Mouse (Mus musculus): Measurements from ENCODE around the gene Ngp. TPM values are rescaled to one million over a fixed set of nuclear protein-coding genes. Genes with fewer than 3 reads are reported as not detected.
"Not testable (repeated sequence)": the region's sequence is repeated elsewhere in the genome, so short reads cannot be mapped to it uniquely, and the experiment has no call there.

Ngp gene
- polyA plus RNA-seq, 1 experiment from 2014 or later, result 1.2 TPM

- WGBS, result 99% methylated on average over 2 of the region's 2 CpGs
- no peak for ATAC-seq (ENCODE audit: low FRiP score)
These were observed 16.8 kb upstream of the Ngp start for GRCm38 (mm10) chr9:110402731-110403130.

GRCm38 (mm10) chr9:110403240-110403639 is 16.3 kb upstream of the Ngp start:
- H3K27ac ChIP-seq; H3K9ac ChIP-seq; H3K36me3 ChIP-seq (replicated peaks); H3K4me3 ChIP-seq (replicated peaks); H3K27me3 ChIP-seq; ATAC-seq (ENCODE audit: low FRiP score); H3K9me3 ChIP-seq; H3K4me2 ChIP-seq: not testable (repeated sequence)
- H3K4me1 ChIP-seq, result peaks cover 17% of the 10 kb centered on the region
- 82% methylated on average over 4 of the region's 4 CpGs for WGBS

More at GRCm38 (mm10) chr9:110402731-110403130, 16.8 kb upstream of the Ngp start:
- Histone ChIP-seq H3K4me3 (replicated peaks) (no peak overlapping the region), H3K36me3 (replicated peaks) (peaks cover 8% of the 10 kb centered on the region), H3K9ac (no peak overlapping the region), H3K9me3 (no peaks in the 10 kb centered on the region), H3K4me1 (peaks cover 17% of the 10 kb centered on the region), H3K4me2 (no peak overlapping the region), H3K27ac (no peak overlapping the region), H3K27me3 (no peaks in the 10 kb centered on the region)

GRCm38 (mm10) chr9:110407311-110408098 is 12.0 kb upstream of the Ngp start:
- ATAC-seq (ENCODE audit: low FRiP score), result peak; percentile 56
- Histone ChIP-seq H3K4me3 (replicated peaks) (peak overlapping the region; percentile 85), H3K27me3 (0 out of 2 replicates have a peak, but pooled peaks cover 2% of the 10 kb centered on the region), H3K27ac (peak overlapping the region; percentile 80), H3K9me3 (no peaks in the 10 kb centered on the region), H3K4me2 (peak overlapping the region; percentile 75), H3K36me3 (replicated peaks) (no peaks in the 10 kb centered on the region; the same call in 1 of the 2 replicates), H3K4me1 (peaks cover 24% of the 10 kb centered on the region), H3K9ac (peak overlapping the region; percentile 89)
- 2% methylated on average over 41 of the region's 41 CpGs for WGBS

DNA sequence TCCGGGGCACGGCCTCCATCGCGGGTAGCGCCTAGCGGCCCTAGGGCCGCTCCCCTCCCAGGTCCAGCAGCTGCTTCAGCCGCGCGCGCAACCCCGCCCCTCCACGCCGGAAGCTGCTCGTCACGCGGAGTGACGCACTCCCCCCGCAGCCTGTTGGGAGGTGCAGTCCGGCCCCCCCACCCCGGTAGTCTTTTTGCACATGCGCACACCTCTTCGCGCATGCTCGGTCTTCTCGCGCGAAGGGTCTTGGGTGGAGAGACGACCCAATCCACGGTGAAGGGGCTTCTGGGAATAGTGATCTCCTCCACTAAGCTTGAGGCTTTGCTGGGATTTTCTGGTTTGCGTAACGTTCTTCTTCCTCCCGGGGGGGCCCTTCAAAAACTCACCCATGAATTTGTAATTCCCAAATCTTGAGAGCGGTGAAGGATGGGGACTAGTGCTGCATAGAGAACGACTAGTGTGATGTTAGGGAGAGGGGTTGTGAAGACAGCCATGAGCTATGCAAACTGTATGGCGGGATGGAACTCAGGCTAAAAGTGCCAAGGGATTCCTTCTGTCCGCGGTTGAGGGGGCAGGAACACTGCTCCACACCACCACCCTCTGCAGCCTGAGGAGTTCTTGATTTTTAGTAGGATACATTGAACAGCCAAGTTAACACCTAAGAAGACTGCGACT is 11.3 kb upstream of the Ngp start, which contains the start of gene Ptpn23:
Gene Ptpn23, minus strand, starts transcription at position 115 of the 675 bp plus-strand sequence.
- H3K4me1 ChIP-seq, result peaks cover 24% of the 10 kb centered on the region
- WGBS, result under 1% methylated on average over 36 of the region's 39 CpGs
- H3K4me3 ChIP-seq (replicated peaks), result peak within 1 kb of the TSS; percentile 85
- H3K27me3 ChIP-seq, result 0 out of 2 replicates have a peak, but pooled peaks cover 2% of the 10 kb centered on the region
- no peaks in the 10 kb centered on the region for H3K9me3 ChIP-seq
- H3K9ac ChIP-seq, result peak within 1 kb of the TSS; percentile 89
- H3K27ac ChIP-seq, result peak within 1 kb of the TSS; percentile 80
- peak; percentile 94 for ATAC-seq (ENCODE audit: low FRiP score)
- H3K36me3 ChIP-seq (replicated peaks), result no peaks in the 10 kb centered on the region; the same call in 1 of the 2 replicates
- peak within 1 kb of the TSS; percentile 75 for H3K4me2 ChIP-seq

DNA sequence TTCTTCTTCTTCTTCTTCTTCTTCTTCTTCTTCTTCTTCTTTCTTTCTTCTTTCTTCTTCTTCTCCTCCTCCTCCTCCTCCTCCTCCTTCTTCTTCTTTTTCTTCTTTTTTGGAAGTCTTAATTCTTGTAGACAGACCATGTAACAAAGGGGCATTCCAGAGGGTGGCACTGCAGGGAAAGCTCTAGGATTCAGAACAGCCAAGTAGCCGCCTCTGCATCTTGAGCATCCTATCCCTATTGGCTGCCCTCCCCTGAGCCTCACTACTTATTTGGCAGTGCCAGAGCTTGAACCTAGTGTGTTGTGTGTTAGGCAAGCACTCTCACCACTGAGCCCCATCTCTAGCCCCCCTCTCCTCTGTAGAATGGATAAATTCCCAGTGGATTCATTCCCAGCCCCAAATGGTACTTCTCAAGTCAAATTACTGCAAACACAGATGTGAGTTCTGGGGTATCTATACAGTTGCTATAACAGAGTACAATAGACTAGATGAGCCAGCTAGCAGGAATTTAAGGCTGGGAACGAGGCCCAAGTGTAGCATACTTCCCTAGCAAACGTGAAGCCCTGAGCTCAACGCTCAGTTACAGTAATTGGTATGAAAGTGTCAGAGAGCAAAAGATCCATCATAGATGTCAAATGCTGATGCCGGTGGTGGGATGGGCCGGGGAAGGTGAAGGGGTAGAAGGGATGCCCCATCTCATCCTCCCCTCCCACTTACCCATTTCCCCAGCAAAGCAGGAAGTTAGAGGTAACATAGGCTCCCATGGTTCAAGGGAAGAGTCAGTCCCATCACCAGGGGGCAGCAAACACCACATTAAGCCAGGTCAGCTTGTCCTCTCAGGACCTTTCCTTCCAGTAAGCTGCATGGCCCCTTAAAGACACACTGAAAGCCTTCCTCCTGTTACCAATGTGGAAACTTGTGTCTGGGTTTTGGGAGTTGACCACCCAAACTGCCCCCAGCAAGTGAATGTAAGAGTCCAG is 8.3 kb upstream of the Ngp start:
- H3K4me1 ChIP-seq, result peaks cover 17% of the 10 kb centered on the region
- 48% methylated on average over 6 of the region's 6 CpGs for WGBS
- H3K27me3 ChIP-seq, result 0 out of 2 replicates have a peak, but pooled peaks cover 2% of the 10 kb centered on the region
- no peak overlapping the region for H3K4me2 ChIP-seq
- no peak overlapping the region for H3K4me3 ChIP-seq (replicated peaks)
- H3K27ac ChIP-seq, result no peak overlapping the region
- no peaks in the 10 kb centered on the region for H3K36me3 ChIP-seq (replicated peaks)
- no peaks in the 10 kb centered on the region for H3K9me3 ChIP-seq
- no peak for ATAC-seq (ENCODE audit: low FRiP score)
- H3K9ac ChIP-seq, result no peak overlapping the region

GRCm38 (mm10) chr9:110412926-110413325 is 6.6 kb upstream of the Ngp start:
- no peak overlapping the region for H3K4me3 ChIP-seq (replicated peaks)
- no peak for ATAC-seq (ENCODE audit: low FRiP score)
- 0 out of 2 replicates have a peak, but pooled peaks cover 2% of the 10 kb centered on the region for H3K27me3 ChIP-seq
- no peak overlapping the region for H3K9ac ChIP-seq
- H3K27ac ChIP-seq, result no peak overlapping the region
- H3K4me1 ChIP-seq, result peaks cover 6% of the 10 kb centered on the region
- no peaks in the 10 kb centered on the region for H3K9me3 ChIP-seq
- WGBS, result 82% methylated on average over 5 of the region's 7 CpGs
- H3K4me2 ChIP-seq, result no peak overlapping the region
- H3K36me3 ChIP-seq (replicated peaks), result no peaks in the 10 kb centered on the region

DNA sequence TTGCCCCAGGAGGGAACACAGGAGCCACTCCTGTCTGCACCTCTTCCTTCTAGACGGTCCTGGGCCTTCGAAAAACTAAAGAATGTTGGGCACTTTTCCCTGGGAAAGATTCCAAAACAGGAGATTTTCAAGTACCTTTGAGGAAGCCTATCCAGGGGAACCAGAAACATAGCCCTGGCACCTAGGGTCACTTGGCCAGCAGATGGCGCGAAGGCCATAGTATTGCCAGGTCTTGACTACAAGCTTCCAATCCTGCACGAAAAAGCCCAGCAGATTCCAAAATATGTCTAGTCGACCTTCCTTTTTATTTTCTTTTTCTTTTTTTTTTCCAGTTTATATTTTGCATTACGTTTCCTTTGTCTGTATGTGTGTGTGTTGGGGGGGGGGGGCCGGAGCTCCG is 5.8 kb upstream of the Ngp start:
- Histone ChIP-seq H3K27me3 (0 out of 2 replicates have a peak, but pooled peaks cover 2% of the 10 kb centered on the region), H3K4me2 (no peak overlapping the region), H3K36me3 (replicated peaks) (no peaks in the 10 kb centered on the region), H3K9ac (no peak overlapping the region), H3K4me3 (replicated peaks) (no peak overlapping the region), H3K9me3 (no peaks in the 10 kb centered on the region), H3K27ac (no peak overlapping the region), H3K4me1 (peaks cover 3% of the 10 kb centered on the region)
- WGBS, result 57% methylated on average over 9 of the region's 9 CpGs
- ATAC-seq (ENCODE audit: low FRiP score), result no peak

DNA sequence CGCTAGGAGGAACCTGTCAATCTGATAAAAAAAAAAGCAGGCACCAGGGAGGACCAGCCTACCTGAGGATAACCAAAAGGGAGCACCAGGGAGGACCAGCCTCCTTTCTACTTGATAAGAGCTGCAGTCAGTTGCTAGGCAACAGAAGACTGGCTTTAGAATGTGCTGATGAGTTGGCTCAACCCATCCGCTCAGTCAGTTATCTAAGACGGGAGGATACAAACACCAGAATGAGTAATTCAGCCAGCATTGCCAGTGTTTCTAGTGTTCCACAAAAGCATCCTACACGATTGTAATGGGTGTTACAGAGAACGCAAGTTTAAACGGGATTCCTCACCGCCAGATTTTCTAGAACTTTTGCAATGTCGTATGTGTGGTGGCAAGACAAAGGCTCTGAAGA is 11.7 kb downstream of the Ngp start:
- no peak overlapping the region for H3K9ac ChIP-seq
- no peak overlapping the region for H3K27ac ChIP-seq
- 82% methylated on average over 8 of the region's 8 CpGs for WGBS
- no peak overlapping the region for H3K4me3 ChIP-seq (replicated peaks)
- no peaks in the 10 kb centered on the region for H3K27me3 ChIP-seq
- no peak for ATAC-seq (ENCODE audit: low FRiP score)
- H3K4me1 ChIP-seq, result no peaks in the 10 kb centered on the region
- no peaks in the 10 kb centered on the region for H3K9me3 ChIP-seq
- H3K4me2 ChIP-seq, result no peak overlapping the region
- peaks cover 51% of the 10 kb centered on the region for H3K36me3 ChIP-seq (replicated peaks)

- H3K27ac ChIP-seq, result no peak overlapping the region
- H3K4me1 ChIP-seq, result no peaks in the 10 kb centered on the region
- no peaks in the 10 kb centered on the region for H3K27me3 ChIP-seq
- WGBS, result 96% methylated on average over 2 of the region's 2 CpGs
- H3K36me3 ChIP-seq (replicated peaks), result peaks cover 51% of the 10 kb centered on the region
- H3K4me3 ChIP-seq (replicated peaks), result no peak overlapping the region
- H3K4me2 ChIP-seq, result no peak overlapping the region
- no peak for ATAC-seq (ENCODE audit: low FRiP score)
- H3K9ac ChIP-seq, result no peak overlapping the region
- no peaks in the 10 kb centered on the region for H3K9me3 ChIP-seq
These were observed 13.5 kb downstream of the Ngp start for GRCm38 (mm10) chr9:110433045-110433444.

- WGBS, result 93% methylated on average over 11 of the region's 11 CpGs
- no peaks in the 10 kb centered on the region for H3K4me1 ChIP-seq
- H3K4me3 ChIP-seq (replicated peaks), result no peak overlapping the region
- peaks cover 34% of the 10 kb centered on the region for H3K36me3 ChIP-seq (replicated peaks)
- no peaks in the 10 kb centered on the region for H3K9me3 ChIP-seq
- no peak overlapping the region for H3K4me2 ChIP-seq
- ATAC-seq (ENCODE audit: low FRiP score), result no peak
- H3K27ac ChIP-seq, result no peak overlapping the region
- no peak overlapping the region for H3K9ac ChIP-seq
- H3K27me3 ChIP-seq, result no peaks in the 10 kb centered on the region
These were observed 16.5 kb downstream of the Ngp start for GRCm38 (mm10) chr9:110436041-110436440.

GRCm38 (mm10) chr9:110440049-110440448 is 20.5 kb downstream of the Ngp start:
- ATAC-seq (ENCODE audit: low FRiP score), result no peak
- Histone ChIP-seq H3K4me2 (no peak overlapping the region), H3K4me3 (replicated peaks) (no peak overlapping the region), H3K9me3 (no peaks in the 10 kb centered on the region), H3K27me3 (no peaks in the 10 kb centered on the region), H3K36me3 (replicated peaks) (peaks cover 32% of the 10 kb centered on the region), H3K27ac (no peak overlapping the region), H3K4me1 (no peaks in the 10 kb centered on the region), H3K9ac (no peak overlapping the region)
- WGBS, result 83% methylated on average over 4 of the region's 5 CpGs

DNA sequence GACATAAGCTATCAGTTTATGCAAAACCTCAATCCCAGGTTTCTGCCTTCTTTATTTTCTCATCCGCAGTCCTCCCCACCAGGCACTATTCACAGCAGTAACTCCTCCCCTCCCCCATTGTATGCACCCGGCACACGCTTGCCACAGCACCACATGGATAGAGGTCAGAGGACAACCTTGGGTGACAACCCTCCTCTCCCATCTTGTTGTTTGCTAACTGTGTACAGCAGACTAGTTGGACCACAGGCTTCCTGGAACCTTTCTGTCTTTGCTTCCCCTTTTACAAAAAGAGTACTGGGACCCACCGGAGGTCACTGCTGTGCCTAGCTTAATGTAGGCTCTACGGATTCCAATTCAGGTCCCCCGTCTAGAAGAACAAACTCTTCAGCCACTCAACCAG is 21.0 kb downstream of the Ngp start:
- H3K4me1 ChIP-seq, result no peaks in the 10 kb centered on the region
- no peak overlapping the region for H3K27ac ChIP-seq
- H3K4me2 ChIP-seq, result no peak overlapping the region
- H3K27me3 ChIP-seq, result no peaks in the 10 kb centered on the region
- H3K4me3 ChIP-seq (replicated peaks), result no peak overlapping the region
- H3K36me3 ChIP-seq (replicated peaks), result peaks cover 28% of the 10 kb centered on the region
- no peak for ATAC-seq (ENCODE audit: low FRiP score)
- WGBS, result 87% methylated on average over 6 of the region's 6 CpGs
- no peaks in the 10 kb centered on the region for H3K9me3 ChIP-seq
- H3K9ac ChIP-seq, result no peak overlapping the region
